Mouse (Mus musculus) ES-CJ7 (cell line): ENCODE data around the gene Ints14.
"Not testable (repeated sequence)": the region's sequence is repeated elsewhere in the genome, so short reads cannot be mapped to it uniquely, and the experiment has no call there.

Source experiments
- DNase-seq: peaks from one replicate; pipeline ENCODE4 v3.0.0; 2011; ENCODE audit warnings: low read depth, low spot score

The Ints14 gene

GRCm38 (mm10) chr9:64952055-64952454, 8.7 kb upstream of the Ints14 start:
- DNase-seq, result no peak

GRCm38 (mm10) chr9:64953190-64953589, 7.5 kb upstream of the Ints14 start:
- DNase-seq, result no peak

- DNase-seq, result peak; percentile 35
Measured at GRCm38 (mm10) chr9:64956337-64956736, 4.4 kb upstream of the Ints14 start.

- no peak for DNase-seq
Measured at GRCm38 (mm10) chr9:64957276-64957675, 3.4 kb upstream of the Ints14 start.

- no peak for DNase-seq
Measured at GRCm38 (mm10) chr9:64960978-64961320, 244 bp downstream of the Ints14 start.

GRCm38 (mm10) chr9:64980548-64980947, 19.8 kb downstream of the Ints14 start:
- DNase-seq, result no peak

- DNase-seq, result no peak
Measured at GRCm38 (mm10) chr9:64981904-64982303, 21.2 kb downstream of the Ints14 start.

- no peak for DNase-seq
Measured at GRCm38 (mm10) chr9:64985037-64985794, 24.5 kb downstream of the Ints14 start.

GRCm38 (mm10) chr9:64985807-64986206, 25.1 kb downstream of the Ints14 start:
- DNase-seq, result no peak

GRCm38 (mm10) chr9:64987651-64988050, 26.9 kb downstream of the Ints14 start:
- no peak for DNase-seq

- no peak for DNase-seq
Measured at GRCm38 (mm10) chr9:64988443-64988842, 27.7 kb downstream of the Ints14 start.

GRCm38 (mm10) chr9:64990291-64990690, 29.6 kb downstream of the Ints14 start:
- DNase-seq, result no peak

GRCm38 (mm10) chr9:64995464-64995863, 34.8 kb downstream of the Ints14 start:
- not testable (repeated sequence) for DNase-seq

GRCm38 (mm10) chr9:65001481-65001880, 40.8 kb downstream of the Ints14 start:
- no peak for DNase-seq

GRCm38 (mm10) chr9:65005737-65006136, 45.0 kb downstream of the Ints14 start:
- DNase-seq, result no peak

GRCm38 (mm10) chr9:65010632-65011031, 49.9 kb downstream of the Ints14 start:
- no peak for DNase-seq

GRCm38 (mm10) chr9:65011304-65011703, 50.6 kb downstream of the Ints14 start:
- peak; percentile 51 for DNase-seq

- no peak for DNase-seq
Measured at GRCm38 (mm10) chr9:65015461-65016222, 54.9 kb downstream of the Ints14 start.

GRCm38 (mm10) chr9:65016241-65016977, 55.7 kb downstream of the Ints14 start:
- no peak for DNase-seq

- no peak for DNase-seq
Measured at GRCm38 (mm10) chr9:65016978-65017827, 56.5 kb downstream of the Ints14 start.

GRCm38 (mm10) chr9:65017896-65018295, 57.2 kb downstream of the Ints14 start:
- no peak for DNase-seq
